Mouse (Mus musculus): ENCODE results near the gene Rraga. TPM values are rescaled to one million over a fixed set of nuclear protein-coding genes. Genes with fewer than 3 reads are reported as not detected.

The Rraga gene
- total RNA-seq (2021) = 100 to 1,000 TPM; 138 to 139 TPM
- long read RNA-seq, transcript Rraga-201 (1 exons, 1,618 nt) = major isoform, 74 of 74 reads
- long read RNA-seq, partial matches to known transcripts = 0 of 74 reads
- long read RNA-seq, other reads (novel, unspliced or antisense) = 0 of 74 reads

DNA sequence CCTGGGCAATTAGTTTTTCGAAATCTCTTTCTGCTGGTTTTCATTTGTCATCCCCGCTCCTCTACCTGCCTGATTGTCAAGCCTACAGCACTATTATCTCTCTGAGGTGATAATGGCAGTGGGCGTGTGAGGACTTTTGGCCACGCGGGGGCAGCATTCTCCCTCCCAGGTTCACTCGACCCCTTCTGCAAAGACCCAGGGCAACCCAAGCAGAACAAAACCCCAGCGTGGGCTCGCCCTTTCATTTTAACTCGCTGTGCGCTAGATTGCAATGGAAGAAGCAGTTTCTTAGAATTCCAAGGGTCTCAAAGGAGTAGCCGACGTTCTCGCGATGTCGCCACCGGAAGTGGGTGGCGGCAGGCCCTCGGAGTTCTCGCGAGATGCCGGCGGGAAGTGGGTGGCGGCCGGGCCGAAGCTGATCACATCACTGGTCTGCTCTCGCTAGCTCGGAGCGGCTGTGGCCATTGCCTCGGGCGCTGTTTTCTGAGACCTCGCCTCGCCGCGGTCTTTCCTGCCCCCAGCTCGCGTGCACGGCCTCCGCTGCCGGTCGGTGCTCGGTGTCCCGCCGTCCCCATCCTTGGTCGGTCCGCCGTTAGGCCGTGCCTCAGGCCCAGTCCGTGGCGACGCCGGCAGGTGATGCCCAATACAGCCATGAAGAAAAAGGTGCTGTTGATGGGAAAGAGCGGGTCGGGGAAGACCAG is at the start of gene Rraga:
Gene Rraga, plus strand, starts transcription at position 386 of the 701 bp plus-strand sequence.
- DNase-seq (ENCODE audit: low spot score in 2 of 2) = peak; percentile 89 to 95

DNA sequence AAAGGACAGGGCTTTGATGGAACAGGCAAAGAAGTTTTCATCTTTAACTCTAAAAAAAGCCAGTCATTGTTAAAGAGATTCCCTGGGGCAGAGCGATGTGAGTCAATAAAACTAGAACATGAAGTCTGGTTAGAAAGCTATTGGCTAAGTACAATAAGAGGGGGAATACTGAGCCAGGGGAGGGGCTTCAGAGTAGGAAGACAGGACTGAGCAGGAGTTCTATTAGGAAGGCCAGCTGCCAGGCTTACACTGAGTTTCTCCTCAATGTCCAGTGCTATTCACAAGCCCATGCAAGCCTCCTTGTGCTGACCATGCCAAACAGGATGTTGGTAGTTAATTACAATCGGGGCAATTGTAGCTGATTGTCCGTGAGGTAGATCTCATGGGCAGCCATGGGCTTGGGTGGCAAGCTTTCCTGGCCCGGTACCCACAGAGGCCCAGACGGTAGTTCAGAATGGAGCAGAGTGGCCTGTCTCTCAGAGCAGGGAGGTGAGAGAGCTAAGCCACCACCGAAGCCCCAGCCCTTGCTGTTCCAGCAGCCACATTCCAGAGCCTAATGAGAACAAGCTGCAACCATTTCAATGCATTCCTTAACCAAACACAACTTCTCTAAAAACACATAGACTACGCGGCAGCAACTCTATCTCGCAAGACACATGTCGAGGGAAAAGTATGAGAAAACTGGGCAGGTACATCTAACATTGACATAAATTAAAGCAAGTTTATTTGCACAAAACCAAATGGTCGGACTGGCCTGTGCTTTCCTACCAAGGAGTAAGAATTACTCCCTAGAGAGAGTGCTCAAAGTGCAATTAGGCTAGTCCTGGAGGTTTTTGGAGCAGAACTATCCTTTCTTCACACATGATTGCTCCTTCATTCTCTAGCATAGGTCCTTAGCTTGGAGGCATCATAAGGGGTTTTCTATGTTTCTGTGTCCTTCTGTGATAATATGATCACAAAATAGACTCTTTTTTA is 48.0 kb upstream of the Rraga start:
- DNase-seq (ENCODE audit: low spot score in 2 of 2) = no peak

DNA sequence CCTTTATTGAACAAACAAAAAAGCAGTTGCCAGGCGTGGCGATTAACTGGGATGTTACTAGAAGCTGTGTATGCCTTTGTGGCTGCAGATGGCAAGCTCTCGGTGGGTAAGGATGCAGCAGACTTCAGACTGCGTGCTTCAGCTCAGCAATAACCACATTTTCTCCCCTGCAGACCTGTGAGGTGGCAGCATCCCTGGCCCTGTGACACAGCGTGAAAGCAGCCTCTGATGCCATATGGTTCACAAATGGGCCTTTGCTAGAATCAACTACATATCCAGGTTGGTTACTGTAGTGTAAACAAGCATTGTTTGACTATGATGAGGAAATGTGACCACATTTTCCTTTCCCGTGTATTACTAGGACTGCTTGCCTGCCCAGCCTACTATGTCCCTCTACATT is 46.3 kb upstream of the Rraga start:
- no peak for DNase-seq (ENCODE audit: low spot score in 2 of 2)

GRCm38 (mm10) chr4:86533406-86534090 is 41.9 kb upstream of the Rraga start:
- no peak for DNase-seq (ENCODE audit: low spot score in 2 of 2)

DNA sequence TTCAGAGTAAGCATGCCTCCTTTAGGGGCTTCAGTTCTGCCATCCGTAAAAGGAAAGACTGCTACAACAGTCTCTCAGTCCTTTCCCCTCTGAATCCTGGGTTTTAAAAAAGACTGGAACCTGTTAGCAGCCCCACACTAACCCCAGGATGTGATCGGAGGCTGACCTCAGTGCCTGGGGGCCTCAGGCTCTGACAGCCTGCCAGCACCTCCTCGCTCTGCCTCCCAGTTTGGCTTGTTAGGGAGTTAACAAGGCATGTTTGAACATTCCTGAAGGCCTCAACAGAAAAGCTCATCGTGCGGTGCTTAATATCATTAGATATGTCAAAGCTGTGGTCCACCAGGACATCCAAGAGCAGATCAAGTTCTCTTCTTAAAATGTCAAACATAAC is 41.4 kb upstream of the Rraga start:
- DNase-seq (ENCODE audit: low spot score in 2 of 2) = no peak

GRCm38 (mm10) chr4:86537972-86538371 is 37.5 kb upstream of the Rraga start:
- DNase-seq (ENCODE audit: low spot score in 2 of 2) = no peak

GRCm38 (mm10) chr4:86538936-86539335 is 36.5 kb upstream of the Rraga start:
- DNase-seq (ENCODE audit: low spot score in 2 of 2) = no peak

GRCm38 (mm10) chr4:86541573-86541972 is 33.9 kb upstream of the Rraga start:
- no peak for DNase-seq (ENCODE audit: low spot score in 2 of 2)

- no peak for DNase-seq (ENCODE audit: low spot score in 2 of 2)
Observed at GRCm38 (mm10) chr4:86543999-86544398, 31.5 kb upstream of the Rraga start.

DNA sequence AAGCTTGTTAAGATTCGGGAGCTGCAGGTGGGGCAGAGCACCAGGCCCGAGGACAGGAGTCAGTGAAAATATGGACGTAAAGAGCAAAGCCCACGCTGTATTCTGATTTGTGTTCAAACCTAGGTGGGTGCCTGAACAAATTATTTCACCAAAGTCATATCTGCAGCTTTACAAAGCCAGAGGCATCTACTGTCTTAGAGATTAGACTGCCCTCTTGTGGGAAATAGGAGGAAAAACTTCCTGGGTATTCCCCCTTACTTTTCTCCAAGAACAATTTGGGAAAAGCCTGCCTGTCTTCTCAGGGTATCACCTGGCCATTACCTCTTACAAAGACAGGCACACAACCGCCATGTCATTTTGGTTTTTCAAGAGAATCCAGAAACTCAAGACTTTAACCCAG is 29.9 kb upstream of the Rraga start:
- peak in 1 of 2 experiments; percentile 32 for DNase-seq (ENCODE audit: low spot score in 2 of 2)

DNA sequence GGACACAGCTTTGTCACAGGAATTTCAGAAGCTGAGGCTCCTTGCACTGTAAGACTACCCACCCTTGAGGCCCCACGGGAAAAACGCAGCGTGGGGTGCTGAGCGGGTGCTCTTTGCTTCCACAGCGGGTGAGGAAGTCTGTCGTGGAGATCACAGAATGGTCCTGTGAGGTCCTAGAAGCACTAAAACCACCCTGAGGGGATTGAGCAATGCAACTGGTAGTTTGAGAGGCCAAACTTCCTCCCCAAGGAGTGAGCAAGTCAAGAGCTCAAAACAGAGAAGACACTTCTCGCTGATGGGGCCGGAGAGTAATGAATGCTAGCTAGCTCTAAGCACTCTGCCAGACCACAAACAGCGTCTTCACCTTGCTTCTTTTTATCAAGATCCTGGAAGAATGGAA is 27.1 kb upstream of the Rraga start:
- no peak for DNase-seq (ENCODE audit: low spot score in 2 of 2)

- no peak for DNase-seq (ENCODE audit: low spot score in 2 of 2)
Observed at GRCm38 (mm10) chr4:86555035-86555707, 20.3 kb upstream of the Rraga start.

- DNase-seq (ENCODE audit: low spot score in 2 of 2) = no peak
Observed at GRCm38 (mm10) chr4:86557371-86557770, 18.1 kb upstream of the Rraga start.

DNA sequence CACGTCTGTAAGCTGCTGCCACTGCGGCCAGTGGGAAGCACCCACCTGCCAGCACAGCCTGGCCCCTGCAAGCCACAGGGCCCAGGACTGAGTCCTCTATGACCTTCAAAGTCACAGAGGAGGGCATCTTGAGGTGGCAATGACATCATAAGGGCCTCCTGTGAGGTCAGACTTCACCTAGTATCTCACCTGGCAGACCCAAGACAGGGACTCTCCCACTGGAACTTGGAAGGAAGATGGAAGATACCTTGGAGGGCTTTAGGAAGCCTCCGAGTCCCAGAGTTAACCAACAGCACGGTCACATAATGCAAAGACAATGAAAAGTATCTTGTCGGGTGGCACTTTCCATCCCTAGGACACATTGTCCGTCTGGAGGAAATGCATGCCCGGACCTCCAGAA is 17.2 kb upstream of the Rraga start, which contains the start of gene Saxo1:
Gene Saxo1, minus strand, starts transcription at position 101 of the 400 bp plus-strand sequence.
- no peak for DNase-seq (ENCODE audit: low spot score in 2 of 2)

DNA sequence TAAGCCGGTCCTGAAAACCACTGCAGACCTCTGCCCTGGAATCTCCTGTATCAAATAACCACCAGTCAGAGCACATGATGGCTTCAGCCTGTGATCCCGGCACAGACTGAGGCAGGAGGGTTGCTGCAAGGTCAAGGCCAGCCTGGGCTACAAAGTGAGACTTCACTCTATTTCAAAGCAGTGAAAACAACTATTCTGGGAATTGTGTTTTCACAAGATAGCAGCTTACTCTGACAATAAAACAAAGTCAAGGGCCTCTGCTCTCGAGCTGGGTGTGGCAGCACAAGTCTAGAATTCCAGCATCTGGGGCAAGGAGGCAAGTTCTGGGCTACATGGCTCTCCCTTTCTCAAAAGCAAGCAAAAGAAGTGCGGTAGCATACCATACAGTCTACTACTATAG is 16.5 kb upstream of the Rraga start:
- no peak for DNase-seq (ENCODE audit: low spot score in 2 of 2)

DNA sequence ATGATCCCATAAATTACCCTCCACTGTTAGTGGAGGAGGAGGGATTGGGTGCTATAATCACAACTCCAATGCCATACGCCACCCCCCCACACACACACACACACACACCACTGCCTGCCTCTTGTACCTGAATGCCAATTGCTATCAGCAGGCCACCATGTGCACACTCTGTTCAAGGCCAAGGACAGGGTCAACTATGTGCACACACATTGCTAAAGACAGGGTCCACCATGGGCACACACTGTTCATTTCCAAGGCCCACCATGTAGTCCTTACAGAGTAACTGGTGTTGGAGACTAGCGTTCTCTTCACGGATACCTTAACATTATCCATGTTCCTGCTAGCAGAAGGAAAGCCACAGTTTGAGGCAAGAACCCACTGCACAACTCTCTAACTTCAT is 14.4 kb upstream of the Rraga start:
- no peak for DNase-seq (ENCODE audit: low spot score in 2 of 2)

DNA sequence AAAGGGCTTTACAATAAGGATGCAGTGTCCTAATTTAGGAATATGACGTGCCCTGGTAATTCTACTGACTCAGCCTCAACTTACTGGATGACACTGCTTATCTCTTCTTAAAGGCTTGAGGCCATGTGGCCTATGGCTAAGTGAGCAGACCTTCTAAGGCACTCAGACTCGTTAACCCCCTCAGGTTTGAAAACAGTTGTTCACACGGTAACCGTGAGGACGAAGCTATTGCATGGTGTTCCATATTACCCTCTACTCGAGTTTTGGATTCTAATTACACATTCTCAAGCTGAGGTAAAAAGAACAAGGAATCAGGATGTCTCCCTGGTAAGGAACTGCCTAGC is 557 bp upstream of the Rraga start:
- DNase-seq (ENCODE audit: low spot score in 2 of 2) = no peak

DNA sequence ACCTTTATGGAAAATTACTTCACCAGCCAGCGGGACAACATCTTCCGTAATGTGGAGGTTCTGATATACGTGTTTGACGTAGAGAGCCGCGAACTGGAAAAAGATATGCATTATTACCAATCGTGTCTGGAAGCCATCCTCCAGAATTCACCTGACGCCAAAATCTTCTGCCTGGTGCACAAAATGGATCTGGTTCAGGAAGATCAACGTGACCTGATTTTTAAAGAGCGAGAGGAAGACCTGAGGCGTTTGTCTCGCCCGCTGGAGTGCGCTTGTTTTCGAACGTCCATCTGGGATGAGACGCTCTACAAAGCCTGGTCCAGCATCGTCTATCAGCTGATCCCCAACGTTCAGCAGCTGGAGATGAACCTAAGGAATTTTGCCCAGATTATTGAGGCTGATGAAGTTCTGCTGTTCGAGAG is 663 bp downstream of the Rraga start:
- DNase-seq (ENCODE audit: low spot score in 2 of 2) = peak; percentile 18 to 34

- no peak for DNase-seq (ENCODE audit: low spot score in 2 of 2)
Observed at GRCm38 (mm10) chr4:86576630-86577225, 1.3 kb downstream of the Rraga start.

DNA sequence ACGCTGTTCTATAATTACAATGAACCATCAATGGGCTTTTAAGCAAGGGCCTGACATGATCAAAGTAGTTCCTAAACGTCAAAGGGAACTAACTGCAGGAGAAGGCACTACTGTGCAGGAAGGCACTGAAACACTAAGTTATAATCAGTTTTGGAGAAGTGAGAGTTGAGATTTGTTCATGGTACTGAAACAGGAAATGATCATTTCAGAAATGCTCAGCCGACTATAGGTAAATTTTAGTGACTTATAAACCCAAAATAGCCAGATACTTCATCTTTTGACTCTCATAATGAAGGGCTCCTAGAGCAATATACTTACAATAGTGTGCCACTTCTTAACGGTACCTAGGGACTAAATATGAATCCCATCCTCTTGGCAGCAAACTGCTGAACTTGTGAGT is 4.6 kb downstream of the Rraga start:
- no peak for DNase-seq (ENCODE audit: low spot score in 2 of 2)

DNA sequence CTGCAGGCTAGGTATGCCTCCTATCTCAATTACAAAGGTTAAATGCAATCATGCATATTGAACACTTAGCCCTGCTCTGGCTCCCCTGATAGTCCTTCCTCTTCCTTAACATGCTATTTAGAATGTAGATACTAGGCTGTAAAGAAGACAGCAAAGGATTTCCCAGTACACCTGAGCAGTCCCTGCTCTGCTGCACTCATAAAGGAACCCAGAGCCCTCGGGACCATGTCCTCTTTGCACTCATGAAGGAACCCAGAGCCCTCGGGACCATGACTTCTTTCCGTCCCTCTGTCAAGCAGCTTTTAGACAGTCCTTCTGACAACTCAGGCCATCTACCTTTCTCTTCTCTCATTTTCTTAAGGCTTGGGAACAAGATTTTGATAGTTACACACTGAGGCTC is 5.1 kb downstream of the Rraga start:
- no peak for DNase-seq (ENCODE audit: low spot score in 2 of 2)

Data from layer of hippocampus, adult 18-20 months (tissue).